Mouse (Mus musculus) stomach, embryonic 16.5 days (tissue): Measurements from ENCODE around the gene Sorcs2. TPM values are rescaled to one million over a fixed set of nuclear protein-coding genes. Genes with fewer than 3 reads are reported as not detected.

Experiments
- ATAC-seq: fragments of 200-750 bp; cut with Nextera tagmentation; 2 replicates; pipeline ENCODE4 v1.8.0; 2017; ENCODE audit warnings: moderate number of reproducible peaks, moderate TSS enrichment; ENCODE audit not compliant: insufficient read depth, low FRiP score
- H3K27ac ChIP-seq: fragments of 300-500 bp; sonication (generic); 2 replicates; pipeline ENCODE4 v1.5.1; 2014; ENCODE audit warnings: low read length
- H3K27me3 ChIP-seq: fragments of 300-500 bp; sonication (generic); 2 replicates; pipeline ENCODE4 v1.6.1; 2014; ENCODE audit warnings: low read length, control low read depth, mixed read lengths; ENCODE audit not compliant: control insufficient read depth, insufficient read depth
- H3K36me3 ChIP-seq: fragments of 300-500 bp; sonication (generic); 2 replicates; pipeline ENCODE4 v1.6.1; 2014; ENCODE audit warnings: low read length; ENCODE audit not compliant: control insufficient read depth, insufficient read depth
- H3K4me1 ChIP-seq: fragments of 300-500 bp; sonication (generic); 2 replicates; pipeline ENCODE4 v1.6.1; 2014; ENCODE audit warnings: low read length, control low read depth, mixed read lengths; ENCODE audit not compliant: control insufficient read depth, insufficient read depth
- H3K4me2 ChIP-seq: fragments of 300-500 bp; sonication (generic); 2 replicates; pipeline ENCODE4 v1.6.1; 2014; ENCODE audit warnings: low read depth, low read length, mixed read lengths
- H3K4me3 ChIP-seq: fragments of 300-500 bp; sonication (generic); replicated peaks from 2 replicates; pipeline ENCODE4 v1.5.1; 2014; ENCODE audit warnings: mild to moderate bottlenecking, low read length
- H3K9ac ChIP-seq: fragments of 300-500 bp; sonication (generic); 2 replicates; pipeline ENCODE4 v1.6.1; 2014; ENCODE audit warnings: low read length
- H3K9me3 ChIP-seq: fragments of 300-500 bp; sonication (generic); replicated peaks from 2 replicates; pipeline ENCODE4 v1.6.1; 2016; ENCODE audit warnings: low read length, control low read depth; ENCODE audit not compliant: control insufficient read depth
- WGBS: fragments of 180-500 bp; shearing (Covaris S2); extraction: QIAGEN DNeasy Blood & Tissue Kit; methylation state at CpG from one replicate; pipeline ENCODE4 v1.1.7; 2014; 5-methylcytosine and 5-hydroxymethylcytosine counted together
- polyA plus RNA-seq: library from polyadenylated mRNA; unstranded; fragments of >200 nt; fragmentation: Nextera tagmentation; extraction: Ambion mirVana; gene quantifications from 2 replicates; pipeline ENCODE4 v1.2.1, GENCODE M21; 2015

Gene Sorcs2
- polyA plus RNA-seq, 1 experiment from 2014 or later = 11.8 TPM

DNA sequence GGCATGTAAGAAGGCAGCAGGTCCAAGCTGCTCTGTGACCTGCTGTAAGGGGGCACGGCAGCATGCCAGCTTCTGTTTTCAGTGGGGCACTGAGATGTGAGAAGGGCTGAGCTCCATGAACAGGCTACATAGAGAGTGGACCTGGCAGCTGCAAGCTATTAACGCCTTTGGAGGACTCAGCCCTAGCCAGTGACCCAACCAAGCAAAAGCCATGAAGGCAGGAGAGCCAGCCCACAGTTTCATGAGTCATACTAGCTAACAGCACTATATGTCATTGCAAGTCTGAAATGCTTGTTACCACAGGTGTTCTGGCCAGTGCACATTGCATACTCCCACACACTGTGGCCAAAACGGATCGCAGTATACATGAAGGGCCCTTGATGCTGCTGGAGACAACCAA is 41.3 kb downstream of the Sorcs2 start:
- no peak overlapping the region for H3K27ac ChIP-seq
- no peaks in the 10 kb centered on the region for H3K36me3 ChIP-seq
- H3K9ac ChIP-seq = no peak overlapping the region
- no peaks in the 10 kb centered on the region for H3K27me3 ChIP-seq
- peaks cover 24% of the 10 kb centered on the region for H3K4me1 ChIP-seq
- H3K9me3 ChIP-seq = no peaks in the 10 kb centered on the region
- no peak overlapping the region for H3K4me3 ChIP-seq
- WGBS = 85% methylated on average over 4 of the region's 4 CpGs
- H3K4me2 ChIP-seq = no peak overlapping the region
- ATAC-seq = no peak

DNA sequence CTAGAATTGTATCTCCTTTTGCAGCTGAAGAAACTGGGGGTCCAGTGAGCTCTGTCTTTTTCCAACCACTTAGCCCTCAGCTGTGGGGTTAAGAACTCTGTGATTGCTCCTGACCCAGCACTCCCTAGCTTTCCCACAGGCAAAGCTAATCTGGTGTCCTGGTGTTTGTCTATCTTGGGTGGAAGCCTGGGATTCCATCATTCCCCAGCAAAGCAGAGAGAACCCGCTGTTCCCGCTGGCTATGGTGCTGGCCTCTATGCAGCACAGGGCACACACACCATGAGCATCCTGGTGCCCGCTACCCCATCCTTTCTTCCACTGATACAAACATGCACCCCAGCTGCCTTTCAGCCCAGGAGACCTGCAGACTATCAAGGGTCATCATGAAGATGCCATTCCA is 42.3 kb downstream of the Sorcs2 start:
- Histone ChIP-seq H3K9me3 (no peaks in the 10 kb centered on the region), H3K36me3 (no peaks in the 10 kb centered on the region), H3K4me1 (peaks cover 24% of the 10 kb centered on the region), H3K9ac (no peak overlapping the region), H3K27ac (no peak overlapping the region), H3K4me3 (no peak overlapping the region), H3K27me3 (no peaks in the 10 kb centered on the region), H3K4me2 (no peak overlapping the region)
- 70% methylated on average over 3 of the region's 3 CpGs for WGBS
- no peak for ATAC-seq

DNA sequence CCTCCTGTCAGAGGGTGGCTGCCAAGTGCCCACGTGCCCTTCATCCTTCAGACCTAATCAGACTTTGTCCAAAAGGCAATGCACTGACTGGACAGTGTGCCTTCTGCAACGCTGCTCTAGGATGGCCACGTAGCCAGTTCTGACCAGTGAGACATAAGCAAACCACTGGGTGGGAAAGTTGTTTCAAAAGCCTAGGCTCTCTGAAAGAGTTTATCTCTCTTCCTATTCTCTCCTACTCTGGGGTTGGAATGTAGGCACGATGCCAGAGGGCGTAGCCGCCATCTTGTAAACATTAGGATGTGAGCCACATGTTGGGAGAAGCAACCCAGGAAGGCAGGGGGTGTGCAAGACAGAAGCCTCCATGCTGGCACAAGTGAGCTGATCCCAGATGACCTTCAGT is 44.3 kb downstream of the Sorcs2 start:
- Histone ChIP-seq H3K4me2 (no peak overlapping the region), H3K27me3 (no peaks in the 10 kb centered on the region), H3K4me1 (peaks cover 11% of the 10 kb centered on the region), H3K4me3 (no peak overlapping the region), H3K36me3 (no peaks in the 10 kb centered on the region), H3K9me3 (no peaks in the 10 kb centered on the region), H3K9ac (no peak overlapping the region), H3K27ac (peak overlapping the region; percentile 43)
- peak; percentile 44; the same call in 1 of the 2 replicates for ATAC-seq
- 52% methylated on average over 6 of the region's 6 CpGs for WGBS

DNA sequence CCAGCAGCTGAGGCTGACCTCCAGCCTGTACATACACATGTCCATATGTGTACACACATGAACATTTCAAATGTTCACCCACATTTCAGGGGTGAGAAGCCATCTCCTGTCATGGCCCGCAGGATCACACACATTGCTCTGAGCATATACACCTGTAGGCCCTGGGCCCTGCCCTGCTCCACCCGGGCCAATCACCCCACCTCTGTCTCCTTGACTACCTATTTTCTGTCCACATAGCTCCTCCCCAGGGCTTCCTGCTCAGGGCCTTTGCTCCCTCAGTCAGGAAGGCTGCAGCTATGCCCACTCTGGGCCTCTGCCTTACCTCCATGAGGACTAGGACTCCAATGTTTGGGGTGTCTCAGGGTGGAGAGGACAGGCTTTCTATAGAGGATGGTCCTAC is 44.7 kb downstream of the Sorcs2 start:
- Histone ChIP-seq H3K4me3 (no peak overlapping the region), H3K4me1 (peaks cover 11% of the 10 kb centered on the region), H3K36me3 (no peaks in the 10 kb centered on the region), H3K9me3 (no peaks in the 10 kb centered on the region), H3K4me2 (no peak overlapping the region), H3K27ac (peak overlapping the region; percentile 43), H3K9ac (no peak overlapping the region), H3K27me3 (no peaks in the 10 kb centered on the region)
- peak; percentile 63 for ATAC-seq
- WGBS = 64% methylated on average over 2 of the region's 2 CpGs

DNA sequence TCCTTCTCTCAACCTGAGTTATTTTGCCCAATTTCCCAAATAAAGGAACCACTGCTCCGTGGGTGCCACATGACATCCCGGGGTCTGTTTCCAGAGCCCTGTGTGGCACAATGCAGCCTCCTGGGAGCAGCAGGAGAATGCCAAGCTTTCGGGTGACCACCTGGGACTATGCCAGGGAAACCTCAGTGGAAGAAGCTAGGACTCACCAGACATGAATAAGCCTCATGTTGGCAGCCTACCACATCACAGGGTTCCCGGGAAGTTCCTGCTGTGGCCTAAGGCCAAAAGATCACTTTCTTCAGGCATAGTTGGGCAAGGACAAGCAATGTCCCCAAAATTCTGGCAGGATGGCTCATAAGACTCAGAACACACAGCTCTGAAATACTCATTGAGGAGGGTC is 51.2 kb downstream of the Sorcs2 start:
- WGBS = 84% methylated on average over 4 of the region's 4 CpGs
- no peak overlapping the region for H3K27ac ChIP-seq
- H3K9me3 ChIP-seq = no peaks in the 10 kb centered on the region
- no peaks in the 10 kb centered on the region for H3K4me1 ChIP-seq
- H3K9ac ChIP-seq = no peak overlapping the region
- no peak overlapping the region for H3K4me3 ChIP-seq
- no peaks in the 10 kb centered on the region for H3K36me3 ChIP-seq
- H3K4me2 ChIP-seq = no peak overlapping the region
- H3K27me3 ChIP-seq = no peaks in the 10 kb centered on the region
- ATAC-seq = no peak

DNA sequence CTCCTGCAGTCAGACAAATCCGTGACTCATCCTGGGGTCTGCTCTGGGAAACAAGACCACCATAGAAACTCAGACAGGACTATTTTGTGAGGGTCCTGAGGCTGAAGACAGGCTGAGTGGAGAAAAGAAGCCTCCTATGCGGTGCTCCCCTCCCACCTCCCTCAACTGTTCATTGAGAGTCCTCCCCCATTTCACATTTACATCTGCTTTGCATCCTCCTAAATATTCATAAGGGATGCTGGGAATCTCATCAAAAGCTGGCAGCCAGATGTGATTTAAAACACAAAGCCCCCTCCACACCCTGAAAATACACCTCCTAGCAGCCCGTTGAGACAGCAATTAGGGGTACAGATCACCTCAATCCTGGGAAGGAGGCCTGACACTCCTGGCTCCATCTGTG is 58.7 kb downstream of the Sorcs2 start:
- Histone ChIP-seq H3K9me3 (no peaks in the 10 kb centered on the region), H3K4me1 (peaks cover 16% of the 10 kb centered on the region), H3K4me2 (no peak overlapping the region), H3K9ac (no peak overlapping the region), H3K27ac (no peak overlapping the region), H3K4me3 (no peak overlapping the region), H3K36me3 (no peaks in the 10 kb centered on the region), H3K27me3 (no peaks in the 10 kb centered on the region)
- no peak for ATAC-seq
- WGBS = 70% methylated on average over 3 of the region's 3 CpGs

DNA sequence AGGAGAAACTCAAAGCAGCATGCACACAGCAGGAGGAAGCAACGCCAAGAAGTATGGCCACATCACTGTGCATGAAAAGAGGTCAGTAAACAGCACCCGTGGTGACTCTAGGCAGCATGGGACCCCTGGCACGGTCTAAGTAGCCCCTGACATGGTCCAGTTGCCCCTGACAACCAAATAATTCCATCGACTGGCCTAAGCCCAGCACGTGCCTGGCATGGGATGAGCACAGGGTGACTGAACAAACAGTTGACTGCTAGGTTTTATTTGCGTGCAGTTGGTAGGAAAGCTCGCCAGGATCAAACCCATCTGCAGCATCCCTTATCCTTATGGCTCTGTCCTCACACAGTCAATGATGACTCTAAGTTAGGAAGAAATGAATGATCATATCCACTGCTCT is 61.7 kb downstream of the Sorcs2 start:
- Histone ChIP-seq H3K27ac (peak overlapping the region; percentile 15; the same call in 1 of the 2 replicates), H3K4me1 (peaks cover 16% of the 10 kb centered on the region)
- WGBS = 56% methylated on average over 7 of the region's 7 CpGs

DNA sequence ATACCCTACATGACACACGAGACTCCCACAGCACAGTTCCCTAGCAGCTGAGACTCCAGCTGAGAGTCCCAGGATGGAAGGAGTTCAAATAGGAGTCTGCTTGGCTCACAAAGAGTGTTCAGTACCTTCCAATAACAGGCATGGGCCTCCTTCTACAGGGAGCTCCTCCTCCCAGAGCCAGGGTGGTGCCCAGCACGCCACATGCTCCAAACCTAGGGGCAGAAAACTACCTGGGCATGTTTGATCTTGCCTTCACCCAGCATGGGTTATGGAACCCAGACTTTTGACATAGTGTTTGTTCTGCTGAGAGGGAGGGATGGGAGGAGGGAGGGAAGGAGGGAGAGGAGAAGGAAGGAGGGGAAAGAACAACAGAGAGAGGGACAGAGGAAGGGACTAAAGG is 62.3 kb downstream of the Sorcs2 start:
- ATAC-seq = peak; percentile 33; the same call in 1 of the 2 replicates
- H3K4me1 ChIP-seq = peaks cover 16% of the 10 kb centered on the region
- H3K9ac ChIP-seq = no peak overlapping the region
- no peaks in the 10 kb centered on the region for H3K36me3 ChIP-seq
- no peaks in the 10 kb centered on the region for H3K9me3 ChIP-seq
- no peaks in the 10 kb centered on the region for H3K27me3 ChIP-seq
- H3K27ac ChIP-seq = peak overlapping the region; percentile 16
- no peak overlapping the region for H3K4me2 ChIP-seq
- no peak overlapping the region for H3K4me3 ChIP-seq
- whole genome bisulfite sequencing = 75% methylated on average over 2 of the region's 2 CpGs

More for the DNA sequence above, 61.7 kb downstream of the Sorcs2 start:
- Histone ChIP-seq H3K4me3 (no peak overlapping the region), H3K27me3 (no peaks in the 10 kb centered on the region), H3K9ac (no peak overlapping the region), H3K9me3 (no peaks in the 10 kb centered on the region), H3K4me2 (no peak overlapping the region), H3K36me3 (no peaks in the 10 kb centered on the region)
- ATAC-seq = no peak

DNA sequence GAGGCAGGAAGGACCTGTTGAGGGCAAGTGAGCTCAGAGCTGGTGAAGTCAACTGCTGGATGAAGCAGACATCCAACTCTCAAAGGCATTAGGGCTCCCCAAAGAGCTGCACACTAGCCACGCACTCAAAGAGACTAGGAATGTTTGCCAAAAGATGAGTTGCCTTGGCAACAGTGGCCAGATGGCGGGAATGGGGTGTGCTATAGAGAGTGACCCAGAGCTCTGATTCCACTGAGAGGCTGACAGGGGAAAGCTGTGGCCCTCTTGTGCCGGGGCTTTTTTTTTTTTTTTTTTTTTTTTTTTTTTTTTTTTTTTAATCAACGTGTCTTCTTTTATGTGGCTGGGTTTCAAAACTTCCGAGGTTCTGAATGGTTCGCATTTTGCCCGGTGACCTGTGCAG is 63.7 kb downstream of the Sorcs2 start:
- ATAC-seq = no peak
- 48% methylated on average over 7 of the region's 7 CpGs for WGBS

More for the DNA sequence above, 63.7 kb downstream of the Sorcs2 start:
- Histone ChIP-seq H3K27me3 (no peaks in the 10 kb centered on the region), H3K36me3 (no peaks in the 10 kb centered on the region), H3K4me3 (no peak overlapping the region), H3K27ac (no peak overlapping the region), H3K9ac (no peak overlapping the region), H3K4me2 (no peak overlapping the region), H3K9me3 (no peaks in the 10 kb centered on the region), H3K4me1 (peaks cover 16% of the 10 kb centered on the region)
